Mouse (Mus musculus) embryonic facial prominence, embryonic 15.5 days (tissue): ENCODE results near the gene Grin2b. TPM values are rescaled to one million over a fixed set of nuclear protein-coding genes. Genes with fewer than 3 reads are reported as not detected.

Experiments
- ATAC-seq: fragments of 200-750 bp; cut with Nextera tagmentation; 2 replicates; pipeline ENCODE4 v1.8.0; 2017; ENCODE audit warnings: low read depth, moderate TSS enrichment; ENCODE audit not compliant: insufficient number of reproducible peaks, low FRiP score, low TSS enrichment
- H3K27ac ChIP-seq: fragments of 300-500 bp; sonication (generic); replicated peaks from 2 replicates; pipeline ENCODE4 v1.5.1; 2015; ENCODE audit warnings: mild to moderate bottlenecking, inconsistent platforms
- H3K27me3 ChIP-seq: fragments of 300-500 bp; sonication (generic); 2 replicates; pipeline ENCODE4 v1.6.1; 2015; ENCODE audit warnings: inconsistent platforms
- H3K36me3 ChIP-seq: fragments of 300-500 bp; sonication (generic); 2 replicates; pipeline ENCODE4 v1.6.1; 2015; ENCODE audit warnings: mild to moderate bottlenecking, inconsistent platforms
- H3K4me1 ChIP-seq: fragments of 300-500 bp; sonication (generic); 2 replicates; pipeline ENCODE4 v1.6.1; 2015; ENCODE audit warnings: inconsistent platforms
- H3K4me2 ChIP-seq: fragments of 300-500 bp; sonication (generic); replicated peaks from 2 replicates; pipeline ENCODE4 v1.6.1; 2015; ENCODE audit warnings: mild to moderate bottlenecking, inconsistent platforms
- H3K4me3 ChIP-seq: fragments of 300-500 bp; sonication (generic); replicated peaks from 2 replicates; pipeline ENCODE4 v1.5.1; 2015; ENCODE audit warnings: mild to moderate bottlenecking, inconsistent platforms
- H3K9ac ChIP-seq: fragments of 300-500 bp; sonication (generic); 2 replicates; pipeline ENCODE4 v1.6.1; 2015; ENCODE audit warnings: inconsistent platforms
- H3K9me3 ChIP-seq: fragments of 300-500 bp; sonication (generic); replicated peaks from 2 replicates; pipeline ENCODE4 v1.6.1; 2016; ENCODE audit warnings: inconsistent platforms
- WGBS: fragments of 180-500 bp; shearing (Covaris S2); methylation state at CpG from one replicate; pipeline ENCODE4 v1.1.7; 2015; 5-methylcytosine and 5-hydroxymethylcytosine counted together
- polyA plus RNA-seq: library from polyadenylated mRNA; unstranded; fragments of >200 nt; fragmentation: Nextera tagmentation; extraction: Ambion mirVana; gene quantifications from 2 replicates; pipeline ENCODE4 v1.2.1, GENCODE M21; 2015

Grin2b gene
- polyA plus RNA-seq, 1 experiment from 2014 or later, result 2.3 TPM

DNA sequence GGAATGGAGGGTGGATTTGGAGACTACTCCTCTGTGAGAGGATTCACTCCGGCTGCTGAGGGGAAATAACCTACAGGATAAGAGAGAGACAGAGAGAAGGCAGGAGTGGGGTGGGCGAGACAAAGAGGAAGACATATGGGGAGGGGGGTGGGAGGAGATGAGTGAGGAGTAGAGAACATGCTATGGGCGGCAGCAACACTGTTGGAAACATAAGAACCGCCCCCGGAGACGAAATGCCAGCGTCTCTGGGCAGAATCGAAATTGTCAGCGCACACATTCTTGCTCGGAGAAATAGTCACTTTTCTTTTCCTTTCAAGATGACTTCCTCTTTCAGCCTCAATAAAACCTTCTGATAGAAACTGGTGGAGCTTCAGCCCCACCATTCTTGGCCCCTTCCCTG is 274.1 kb downstream of the Grin2b start:
- Histone ChIP-seq H3K36me3 (no peaks in the 10 kb centered on the region), H3K4me1 (no peaks in the 10 kb centered on the region), H3K4me2 (no peak overlapping the region), H3K9ac (no peak overlapping the region), H3K9me3 (no peaks in the 10 kb centered on the region), H3K27me3 (no peaks in the 10 kb centered on the region; the same call in 1 of the 2 replicates), H3K4me3 (no peak overlapping the region), H3K27ac (no peak overlapping the region)
- ATAC-seq, result no peak
- 62% methylated on average over 10 of the region's 10 CpGs for WGBS

DNA sequence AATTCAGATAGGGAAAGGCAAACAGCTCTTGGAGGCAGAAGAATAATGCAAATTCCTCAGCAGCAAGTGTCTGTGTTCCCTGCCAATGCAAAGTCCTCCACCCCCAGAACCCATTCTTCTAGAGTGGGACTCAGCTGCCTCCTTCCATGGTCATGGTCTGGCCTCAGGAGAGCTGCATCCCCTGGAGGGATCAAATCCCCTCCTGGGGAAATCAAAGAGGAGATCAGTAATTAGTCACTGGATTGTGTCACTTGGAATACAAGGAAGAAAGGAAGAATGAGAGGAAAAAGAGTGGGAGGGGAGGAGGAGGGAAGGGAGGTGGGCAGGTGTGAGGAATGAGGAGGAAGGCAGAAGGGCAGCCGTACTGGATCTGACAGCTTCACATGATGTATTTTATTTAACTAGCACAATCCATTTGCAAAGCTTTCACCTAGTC is 278.5 kb downstream of the Grin2b start:
- no peaks in the 10 kb centered on the region for H3K4me1 ChIP-seq
- H3K9me3 ChIP-seq, result no peaks in the 10 kb centered on the region
- no peak overlapping the region for H3K4me2 ChIP-seq
- no peak for ATAC-seq
- H3K4me3 ChIP-seq, result no peak overlapping the region
- no peaks in the 10 kb centered on the region for H3K27me3 ChIP-seq
- no peak overlapping the region for H3K9ac ChIP-seq
- no peaks in the 10 kb centered on the region for H3K36me3 ChIP-seq
- no peak overlapping the region for H3K27ac ChIP-seq
- WGBS, result 79% methylated on average over 1 of the region's 1 CpGs

DNA sequence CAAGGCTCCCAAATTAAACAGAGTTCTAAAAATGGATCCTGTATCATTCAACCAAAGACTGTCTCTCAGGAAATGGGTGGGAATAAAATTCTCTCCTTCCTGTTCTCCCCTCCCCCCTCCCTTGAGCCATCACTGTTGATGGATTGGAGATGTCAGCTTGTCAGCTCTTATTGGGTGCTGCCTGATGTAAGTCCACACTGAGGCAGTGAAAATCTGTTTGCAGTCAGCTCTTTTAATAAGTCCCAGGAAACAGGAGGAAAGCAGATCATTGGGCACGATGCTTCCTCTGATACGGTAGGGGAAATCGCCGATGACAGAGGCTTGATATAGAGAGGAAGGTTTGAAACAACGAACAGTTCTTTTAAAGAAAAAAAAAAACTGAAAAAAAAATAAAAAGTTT is 290.7 kb downstream of the Grin2b start:
- Histone ChIP-seq H3K4me3 (no peak overlapping the region), H3K4me2 (no peak overlapping the region), H3K36me3 (no peaks in the 10 kb centered on the region), H3K4me1 (no peaks in the 10 kb centered on the region), H3K9me3 (no peaks in the 10 kb centered on the region), H3K27me3 (no peaks in the 10 kb centered on the region), H3K9ac (no peak overlapping the region), H3K27ac (no peak overlapping the region)
- no peak for ATAC-seq
- 41% methylated on average over 5 of the region's 5 CpGs for WGBS

DNA sequence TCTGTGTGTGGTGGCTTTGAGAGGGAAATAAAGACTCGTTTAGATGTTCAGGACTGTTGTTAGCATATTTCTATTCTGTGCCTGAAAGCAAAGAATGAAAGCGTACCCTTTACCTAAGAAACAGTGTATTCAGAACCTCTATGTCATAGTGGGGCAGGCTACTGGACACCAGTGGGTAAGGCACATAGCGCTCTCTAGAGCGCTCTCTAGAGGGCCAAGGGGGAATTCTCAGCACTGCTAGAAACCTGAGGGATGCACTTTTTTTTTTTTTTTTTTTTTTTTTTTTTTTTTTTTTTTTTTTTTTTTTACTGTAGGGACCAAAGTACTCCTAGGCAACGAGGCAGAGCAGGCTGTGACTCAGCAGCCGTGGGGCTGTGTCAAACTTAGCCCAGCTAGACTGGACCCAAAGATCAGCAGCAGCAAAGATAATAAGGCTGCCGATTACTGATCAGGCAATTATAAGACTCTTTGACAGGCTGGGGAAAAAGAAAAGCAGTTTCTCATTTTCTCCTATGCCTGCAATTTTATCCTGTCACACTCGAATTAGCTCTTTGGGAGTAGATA is 297.1 kb downstream of the Grin2b start:
- Histone ChIP-seq H3K4me3 (no peak overlapping the region), H3K4me2 (no peak overlapping the region), H3K9me3 (no peaks in the 10 kb centered on the region), H3K36me3 (no peaks in the 10 kb centered on the region), H3K9ac (no peak overlapping the region), H3K27me3 (no peaks in the 10 kb centered on the region), H3K4me1 (no peaks in the 10 kb centered on the region), H3K27ac (no peak overlapping the region)
- ATAC-seq, result no peak
- WGBS, result 58% methylated on average over 8 of the region's 8 CpGs

DNA sequence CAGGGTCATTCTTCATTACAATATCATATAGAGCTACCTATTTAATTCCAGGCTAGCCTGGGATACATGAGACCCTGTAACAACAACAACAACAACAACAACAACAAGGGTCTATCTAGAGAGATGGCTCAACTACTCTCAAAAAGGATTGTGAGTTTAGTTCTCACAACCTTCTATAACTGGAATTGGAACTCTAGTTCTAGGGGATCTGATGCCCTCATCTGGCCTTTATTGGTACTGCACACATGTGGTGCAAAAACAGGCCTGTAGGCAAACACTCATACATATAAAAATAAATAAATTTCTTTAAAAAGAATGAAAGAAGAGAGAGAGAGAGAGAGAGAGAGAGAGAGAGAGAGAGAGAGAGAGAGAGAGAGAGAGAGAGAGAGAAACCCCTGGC is 298.7 kb downstream of the Grin2b start:
- H3K27me3 ChIP-seq, result no peaks in the 10 kb centered on the region
- H3K4me3 ChIP-seq, result no peak overlapping the region
- no peak overlapping the region for H3K4me2 ChIP-seq
- H3K9ac ChIP-seq, result no peak overlapping the region
- ATAC-seq, result no peak
- H3K9me3 ChIP-seq, result no peaks in the 10 kb centered on the region
- no peaks in the 10 kb centered on the region for H3K4me1 ChIP-seq
- no peak overlapping the region for H3K27ac ChIP-seq
- no peaks in the 10 kb centered on the region for H3K36me3 ChIP-seq

DNA sequence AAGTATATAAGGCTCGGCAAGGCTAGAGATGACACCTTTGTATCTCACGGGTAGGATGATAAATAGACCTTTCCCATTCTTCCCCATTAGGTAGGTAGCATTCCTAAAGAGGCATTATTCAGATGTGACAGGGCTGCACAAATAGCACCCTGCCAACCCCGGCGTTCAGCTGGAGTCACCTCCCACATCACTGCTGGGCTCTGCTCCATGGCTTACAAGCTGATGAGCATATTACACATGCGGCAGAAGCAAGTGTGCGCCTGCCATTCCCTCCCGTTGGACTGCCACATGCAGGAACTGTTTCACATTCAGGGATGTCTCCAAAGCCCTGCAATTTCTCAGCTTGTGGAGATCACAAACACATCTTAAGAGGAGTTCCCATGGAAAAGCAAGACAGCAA is 307.5 kb downstream of the Grin2b start:
- Histone ChIP-seq H3K27ac (no peak overlapping the region), H3K36me3 (no peaks in the 10 kb centered on the region), H3K4me2 (no peak overlapping the region), H3K4me1 (no peaks in the 10 kb centered on the region), H3K9me3 (no peaks in the 10 kb centered on the region), H3K4me3 (no peak overlapping the region), H3K9ac (no peak overlapping the region), H3K27me3 (no peaks in the 10 kb centered on the region)
- ATAC-seq, result no peak
- WGBS, result 66% methylated on average over 7 of the region's 7 CpGs

DNA sequence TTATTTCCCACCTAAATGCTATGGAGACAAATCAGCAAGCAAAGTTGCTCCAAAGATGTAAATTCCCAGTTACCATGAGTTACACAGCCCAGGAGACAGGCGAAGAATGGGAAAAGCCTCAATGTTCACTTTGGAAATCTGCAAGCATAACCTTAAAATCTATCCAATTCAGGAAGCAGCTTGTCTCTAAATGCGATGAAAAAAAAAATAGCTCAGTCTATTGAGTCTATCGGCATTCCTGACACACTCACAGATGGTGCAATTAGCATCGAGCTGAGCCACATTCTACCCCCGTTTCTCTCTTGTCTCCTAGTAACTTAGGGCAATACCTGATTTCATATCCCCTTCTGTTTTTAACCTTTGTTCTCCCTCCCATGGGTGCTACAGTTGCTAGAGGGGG is 309.3 kb downstream of the Grin2b start:
- Histone ChIP-seq H3K4me1 (no peaks in the 10 kb centered on the region), H3K36me3 (no peaks in the 10 kb centered on the region), H3K4me3 (no peak overlapping the region), H3K27me3 (no peaks in the 10 kb centered on the region), H3K4me2 (no peak overlapping the region), H3K9me3 (no peaks in the 10 kb centered on the region), H3K9ac (no peak overlapping the region), H3K27ac (no peak overlapping the region)
- 68% methylated on average over 5 of the region's 5 CpGs for WGBS
- no peak for ATAC-seq

DNA sequence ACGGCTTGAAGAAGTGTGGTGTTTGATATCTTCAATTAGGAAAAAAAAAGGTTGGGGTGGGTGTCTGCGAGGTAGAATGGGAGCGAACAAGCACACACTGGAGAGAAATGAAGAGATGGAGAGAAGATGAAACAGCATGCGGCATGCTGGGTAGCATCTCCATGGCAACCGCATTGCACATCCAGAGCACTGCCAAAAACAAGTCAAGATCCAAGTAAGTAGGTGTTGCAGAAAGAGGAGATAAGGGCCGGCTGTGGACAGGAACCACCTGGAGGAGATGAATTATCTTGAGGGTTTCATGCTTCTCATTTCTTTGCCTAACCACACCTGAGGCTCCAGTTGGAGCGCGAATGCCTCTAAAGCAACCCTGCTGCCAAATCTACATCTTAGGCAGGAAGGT is 313.8 kb downstream of the Grin2b start:
- Histone ChIP-seq H3K4me2 (no peak overlapping the region), H3K27ac (no peak overlapping the region), H3K9ac (no peak overlapping the region), H3K27me3 (no peaks in the 10 kb centered on the region), H3K4me1 (no peaks in the 10 kb centered on the region), H3K9me3 (no peaks in the 10 kb centered on the region), H3K36me3 (no peaks in the 10 kb centered on the region), H3K4me3 (no peak overlapping the region)
- WGBS, result 60% methylated on average over 8 of the region's 8 CpGs
- no peak for ATAC-seq

DNA sequence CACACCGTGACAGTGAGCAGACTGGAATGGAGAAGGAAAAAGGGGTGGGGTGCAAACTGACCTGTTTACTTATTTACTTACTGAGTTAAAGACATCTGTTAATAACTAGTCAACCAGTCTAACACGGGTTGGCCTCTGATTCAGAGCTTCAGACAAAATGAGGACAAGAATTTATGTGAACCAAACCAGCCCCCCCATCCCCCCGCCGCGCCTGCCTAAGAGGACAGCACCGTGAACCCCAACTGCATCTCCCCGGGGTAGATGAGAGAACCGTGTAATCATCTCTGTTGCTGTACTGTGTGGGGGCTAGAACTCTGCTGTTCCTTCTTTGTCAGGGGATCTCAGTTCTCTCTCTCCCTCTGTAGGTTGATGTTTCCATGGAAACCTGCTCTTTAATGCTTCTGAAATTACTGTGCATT is 319.1 kb downstream of the Grin2b start:
- no peaks in the 10 kb centered on the region for H3K27me3 ChIP-seq
- no peak overlapping the region for H3K4me3 ChIP-seq
- H3K4me2 ChIP-seq, result no peak overlapping the region
- no peak for ATAC-seq
- H3K9ac ChIP-seq, result no peak overlapping the region
- H3K4me1 ChIP-seq, result peaks cover 4% of the 10 kb centered on the region; the same call in 1 of the 2 replicates
- H3K9me3 ChIP-seq, result no peaks in the 10 kb centered on the region
- H3K27ac ChIP-seq, result no peak overlapping the region
- no peaks in the 10 kb centered on the region for H3K36me3 ChIP-seq
- WGBS, result 17% methylated on average over 8 of the region's 8 CpGs

DNA sequence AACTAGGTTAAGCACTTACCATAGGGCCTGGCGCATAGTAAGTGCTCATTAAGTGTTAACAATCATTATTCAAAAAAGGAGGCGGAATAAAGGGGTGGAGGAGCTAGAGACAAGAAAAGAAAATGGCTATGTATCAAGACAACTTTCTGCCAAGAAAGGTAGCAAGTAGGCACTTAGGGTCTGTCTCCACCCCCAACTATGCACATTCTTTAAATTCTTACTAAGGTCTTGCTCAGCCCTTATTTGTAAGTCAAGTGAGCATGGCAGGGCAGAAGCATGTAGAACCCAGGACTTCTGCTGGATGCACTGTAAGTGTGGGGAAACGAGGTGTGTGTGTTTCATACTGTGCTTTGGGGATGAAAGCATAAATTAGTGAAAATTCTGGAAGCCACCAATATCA is 329.6 kb downstream of the Grin2b start:
- H3K4me1 ChIP-seq, result no peaks in the 10 kb centered on the region
- H3K9ac ChIP-seq, result no peak overlapping the region
- H3K4me2 ChIP-seq, result no peak overlapping the region
- H3K27me3 ChIP-seq, result no peaks in the 10 kb centered on the region
- H3K9me3 ChIP-seq, result no peaks in the 10 kb centered on the region
- WGBS, result 75% methylated on average over 3 of the region's 3 CpGs
- no peak for ATAC-seq
- no peaks in the 10 kb centered on the region for H3K36me3 ChIP-seq
- H3K4me3 ChIP-seq, result no peak overlapping the region
- no peak overlapping the region for H3K27ac ChIP-seq

DNA sequence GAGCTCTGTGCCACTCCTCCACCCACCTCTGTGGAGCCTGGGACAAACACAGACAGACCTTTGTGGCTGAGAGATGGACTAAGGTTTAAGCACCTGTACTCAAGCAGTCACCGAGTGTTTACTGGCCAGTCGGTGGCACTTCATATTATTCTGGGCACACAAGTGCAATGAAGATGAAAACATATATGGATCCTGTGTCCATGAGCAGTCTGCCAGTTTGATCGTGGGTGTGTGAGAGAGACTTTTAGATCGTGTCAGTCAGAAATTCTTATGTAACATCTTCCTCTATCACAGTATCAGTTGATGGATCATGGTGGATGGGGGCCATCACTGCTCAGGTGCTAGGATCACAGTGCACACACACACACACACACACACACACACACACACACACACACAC is 337.0 kb downstream of the Grin2b start:
- Histone ChIP-seq H3K9ac (no peak overlapping the region), H3K4me1 (no peaks in the 10 kb centered on the region), H3K4me3 (no peak overlapping the region), H3K27ac (no peak overlapping the region), H3K27me3 (no peaks in the 10 kb centered on the region), H3K9me3 (no peaks in the 10 kb centered on the region), H3K36me3 (no peaks in the 10 kb centered on the region), H3K4me2 (no peak overlapping the region)
- WGBS, result 82% methylated on average over 4 of the region's 4 CpGs
- no peak for ATAC-seq

DNA sequence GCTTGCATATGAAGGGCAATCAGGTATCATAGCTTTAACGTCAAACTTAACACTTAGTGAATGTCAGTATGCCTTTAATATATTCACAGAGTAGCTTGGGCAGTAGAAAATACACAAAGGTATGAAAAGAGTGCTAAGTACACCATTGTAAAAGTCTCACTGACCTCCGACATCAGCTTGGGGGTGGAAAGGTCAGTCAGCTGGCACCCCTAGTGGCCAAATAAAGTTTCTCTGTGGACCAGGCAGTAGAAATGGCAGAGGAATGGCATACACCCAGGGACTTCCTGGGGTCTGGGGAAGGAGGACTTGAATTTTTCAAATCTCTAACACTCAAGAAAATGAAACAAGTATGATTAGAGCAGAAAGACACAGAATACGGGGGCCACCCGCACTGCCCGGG is 339.8 kb downstream of the Grin2b start:
- Histone ChIP-seq H3K27ac (no peak overlapping the region), H3K9ac (no peak overlapping the region), H3K4me2 (no peak overlapping the region), H3K9me3 (no peaks in the 10 kb centered on the region), H3K4me3 (no peak overlapping the region), H3K27me3 (no peaks in the 10 kb centered on the region), H3K36me3 (no peaks in the 10 kb centered on the region), H3K4me1 (0 out of 2 replicates have a peak, but pooled peaks cover 4% of the 10 kb centered on the region)
- ATAC-seq, result no peak
- 70% methylated on average over 5 of the region's 5 CpGs for WGBS
